Mouse (Mus musculus): ENCODE results near the gene Pprc1.
A peak's percentile ranks its signal among the peaks of the same experiment; 100 is the strongest.

The Pprc1 gene

DNA sequence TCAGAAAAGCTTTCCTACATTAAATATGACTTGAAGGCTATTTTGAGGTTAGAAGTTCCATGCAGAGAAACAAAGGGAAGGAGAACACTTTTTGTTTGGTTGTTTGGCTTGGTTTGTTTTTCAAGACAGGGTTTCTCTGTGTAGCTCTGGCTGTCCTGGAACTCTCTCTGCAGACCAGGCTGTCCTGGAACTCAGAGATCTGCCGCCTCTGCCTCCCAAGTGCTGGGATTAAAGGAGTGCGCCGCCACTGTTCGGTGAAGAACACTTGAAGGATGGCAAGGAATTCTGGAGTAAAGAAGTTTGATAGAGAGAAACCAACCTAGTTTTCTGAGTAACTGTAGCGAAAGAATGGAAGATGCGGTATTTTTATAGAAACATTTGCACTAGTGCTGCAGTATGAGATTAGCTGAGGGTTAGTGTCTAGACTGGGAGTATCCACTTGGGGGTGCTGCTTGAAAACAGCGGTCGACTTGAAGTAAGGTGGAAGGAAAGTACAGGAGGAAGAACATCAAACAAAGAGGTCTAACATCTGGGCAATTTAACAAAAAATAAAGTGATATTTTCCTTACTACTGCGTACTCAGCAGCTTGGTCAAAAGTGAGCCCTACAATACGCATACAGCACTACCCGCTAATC lies 11.2 kb downstream of the Pprc1 start:
- no peak for DNase-seq (ENCODE audit: low read depth, low spot score)

- peak; percentile 91 for DNase-seq (ENCODE audit: low read depth, low spot score)
Measured at GRCm38 (mm10) chr19:46056388-46056946, 11.8 kb downstream of the Pprc1 start.

- DNase-seq (ENCODE audit: low read depth, low spot score): peak; percentile 75
Measured at GRCm38 (mm10) chr19:46056947-46057607, 12.4 kb downstream of the Pprc1 start.

- no peak for DNase-seq (ENCODE audit: low read depth, low spot score)
Measured at GRCm38 (mm10) chr19:46058466-46058865, 13.8 kb downstream of the Pprc1 start.

- no peak for DNase-seq (ENCODE audit: low read depth, low spot score)
Measured at GRCm38 (mm10) chr19:46060845-46061244, 16.2 kb downstream of the Pprc1 start.

GRCm38 (mm10) chr19:46068054-46068453 lies 23.4 kb downstream of the Pprc1 start:
- no peak for DNase-seq (ENCODE audit: low read depth, low spot score)

GRCm38 (mm10) chr19:46073285-46073684 lies 28.6 kb downstream of the Pprc1 start:
- DNase-seq (ENCODE audit: low read depth, low spot score): no peak

DNA sequence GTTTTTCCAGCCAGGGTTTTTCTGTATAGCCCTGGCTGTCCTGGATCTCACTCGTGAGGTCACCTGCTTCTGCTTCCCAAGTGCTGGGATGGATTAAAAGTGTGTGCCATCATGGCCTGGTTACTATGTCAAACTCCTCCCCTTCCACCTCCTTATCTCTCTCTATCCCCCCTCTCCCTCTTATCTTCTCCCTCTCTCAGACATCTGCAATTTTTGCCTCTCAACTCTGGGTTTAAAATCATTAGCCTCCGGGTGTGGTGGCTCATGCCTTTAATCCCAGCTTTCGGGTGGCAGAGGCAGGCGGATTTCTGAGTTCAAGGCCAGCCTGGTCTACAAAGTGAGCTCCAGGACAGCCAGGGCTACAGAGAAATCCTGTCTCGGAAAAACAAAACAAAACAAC lies 29.6 kb downstream of the Pprc1 start:
- DNase-seq (ENCODE audit: low read depth, low spot score): no peak

GRCm38 (mm10) chr19:46075616-46076607 lies 31.2 kb downstream of the Pprc1 start, which contains the start of gene Nolc1:
TSS of gene Nolc1 (plus strand) at chr19:46075863.
- DNase-seq (ENCODE audit: low read depth, low spot score): peak; percentile 99

DNA sequence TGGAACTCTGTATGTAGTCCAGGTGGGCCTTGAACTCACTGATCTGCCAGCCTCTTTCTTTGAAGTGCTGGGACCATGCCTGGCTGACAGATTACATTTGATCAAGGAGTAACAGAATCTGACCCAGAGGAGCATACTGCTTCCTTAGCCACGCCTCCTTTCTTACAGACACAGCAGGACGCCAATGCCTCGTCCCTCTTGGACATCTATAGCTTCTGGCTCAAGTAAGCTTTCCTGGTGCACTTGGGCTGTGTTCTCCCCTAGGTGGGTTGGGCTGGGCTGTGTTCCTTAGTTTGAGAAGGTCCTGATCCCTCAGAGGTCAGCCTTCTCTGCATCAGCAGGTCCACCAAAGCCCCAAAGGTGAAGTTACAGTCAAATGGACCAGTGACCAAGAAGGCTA lies 33.8 kb downstream of the Pprc1 start:
- no peak for DNase-seq (ENCODE audit: low read depth, low spot score)

DNA sequence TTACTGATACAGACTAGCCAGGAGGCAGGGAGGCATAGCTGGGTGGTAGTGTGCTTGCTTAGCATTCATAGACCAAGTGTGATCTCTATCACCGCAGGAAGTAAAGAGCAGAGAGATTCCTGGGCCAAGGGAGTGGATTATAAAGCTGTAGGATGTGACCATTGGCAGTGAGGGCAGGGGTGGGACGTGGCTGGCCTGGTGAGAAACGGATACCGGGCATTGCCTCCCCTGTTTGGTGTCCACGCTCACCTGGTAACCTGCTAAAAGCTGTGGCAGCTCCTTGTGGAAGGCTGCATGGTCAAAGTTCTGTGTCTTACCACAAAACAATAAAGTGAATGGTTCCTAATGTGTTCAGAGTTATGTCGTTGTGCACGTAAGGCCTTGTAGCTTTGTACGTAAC lies 40.5 kb downstream of the Pprc1 start:
- DNase-seq (ENCODE audit: low read depth, low spot score): no peak

DNA sequence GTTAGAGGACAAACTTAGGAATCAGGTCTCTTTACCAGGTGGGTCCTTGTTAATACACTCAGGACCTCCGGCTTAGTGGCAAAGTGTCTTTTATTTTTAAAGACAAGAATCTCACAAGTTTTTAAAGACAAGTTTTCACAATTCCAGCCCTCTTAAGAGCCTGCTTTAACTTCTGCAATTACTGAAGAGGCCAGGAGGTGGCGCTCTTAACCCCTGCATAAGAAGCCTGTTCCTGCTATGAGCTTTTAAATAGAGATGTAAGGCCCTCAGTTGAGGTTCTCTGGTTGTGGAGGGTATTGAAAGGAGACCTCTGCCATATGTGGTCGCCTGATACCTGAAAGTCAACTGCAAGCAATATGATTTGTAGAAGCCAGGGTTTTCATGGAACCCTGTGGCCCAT lies 41.7 kb downstream of the Pprc1 start:
- peak; percentile 29 for DNase-seq (ENCODE audit: low read depth, low spot score)

DNA sequence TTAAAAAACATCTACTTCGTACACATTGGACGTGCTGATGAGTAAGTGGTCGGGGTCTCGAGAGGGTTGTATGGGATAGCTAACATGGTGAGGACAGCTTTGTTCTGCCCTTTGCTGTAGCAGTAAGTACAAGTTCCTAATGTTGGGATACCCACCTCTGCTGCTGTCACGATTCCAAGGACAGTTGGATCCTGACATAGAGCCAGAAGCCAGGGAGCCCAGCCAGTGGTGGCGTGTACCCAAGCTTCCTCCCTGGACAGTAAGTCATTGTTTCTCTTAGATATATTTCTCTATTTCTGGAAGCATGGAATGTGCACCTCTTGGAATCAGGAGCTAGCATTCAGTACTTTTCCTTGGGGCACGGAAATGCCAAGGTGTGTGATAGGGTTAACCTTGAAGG lies 43.2 kb downstream of the Pprc1 start:
- DNase-seq (ENCODE audit: low read depth, low spot score): no peak

GRCm38 (mm10) chr19:46091641-46092040 lies 47.0 kb downstream of the Pprc1 start:
- no peak for DNase-seq (ENCODE audit: low read depth, low spot score)

GRCm38 (mm10) chr19:46094144-46094543 lies 49.5 kb downstream of the Pprc1 start:
- DNase-seq (ENCODE audit: low read depth, low spot score): no peak

DNA sequence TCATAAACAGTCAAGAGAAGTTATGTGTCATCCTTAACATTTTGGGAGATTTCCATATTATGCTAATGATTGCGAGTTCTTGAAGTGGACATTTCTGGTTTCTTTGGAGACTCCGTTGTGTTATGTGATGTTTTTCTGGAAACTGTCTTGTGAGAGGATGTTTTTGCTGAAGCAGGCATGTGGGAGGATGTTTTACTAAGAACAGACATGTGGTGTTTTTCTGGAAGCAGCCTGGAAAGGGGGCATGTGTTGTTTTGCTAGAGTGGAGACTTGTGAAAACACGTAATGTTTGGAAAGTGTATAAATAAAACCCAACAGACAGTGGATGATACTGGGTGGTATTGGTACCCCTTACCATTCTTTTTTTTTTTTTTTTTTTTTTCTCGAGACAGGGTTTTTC lies 50.6 kb downstream of the Pprc1 start:
- DNase-seq (ENCODE audit: low read depth, low spot score): no peak

DNA sequence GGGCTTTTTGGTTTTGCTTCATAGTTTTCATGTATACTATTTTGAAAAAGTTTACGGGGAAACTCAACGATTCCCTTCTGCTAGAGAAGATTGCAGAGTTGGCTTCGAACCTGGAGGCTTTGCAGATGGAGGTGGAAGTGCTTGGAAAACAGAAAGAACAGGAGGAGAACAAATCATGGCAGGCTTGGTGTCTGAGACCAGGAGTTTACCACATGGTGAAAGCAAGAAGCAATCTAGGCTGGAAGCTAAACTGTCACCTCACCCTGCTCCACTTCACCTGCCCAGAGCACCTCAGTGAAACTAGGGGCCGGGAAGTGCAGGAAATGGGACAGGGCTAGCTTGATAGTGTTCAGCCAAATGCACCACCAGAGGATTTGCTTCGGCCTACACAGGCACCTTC lies 51.7 kb downstream of the Pprc1 start:
- no peak for DNase-seq (ENCODE audit: low read depth, low spot score)

DNA sequence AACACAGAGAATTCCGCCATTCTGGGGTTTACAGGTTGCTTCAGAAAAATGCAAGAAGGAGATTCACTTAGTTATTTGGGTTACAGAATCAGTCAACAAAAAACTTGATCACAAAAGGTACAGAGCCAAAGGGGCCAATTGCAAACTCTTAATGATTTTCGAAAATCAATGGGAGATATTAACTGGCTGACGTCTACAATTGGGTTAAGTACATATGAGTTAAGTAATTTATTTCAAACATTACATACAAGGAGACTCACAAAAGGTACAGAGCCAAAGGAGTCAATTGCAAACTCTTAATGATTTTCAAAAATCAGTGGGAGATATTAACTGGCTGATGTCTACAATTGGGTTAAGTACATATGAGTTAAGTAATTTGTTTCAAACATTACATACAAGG lies 54.9 kb downstream of the Pprc1 start:
- no peak for DNase-seq (ENCODE audit: low read depth, low spot score)

GRCm38 (mm10) chr19:46103437-46104186 lies 58.9 kb downstream of the Pprc1 start:
- no peak for DNase-seq (ENCODE audit: low read depth, low spot score)

DNA sequence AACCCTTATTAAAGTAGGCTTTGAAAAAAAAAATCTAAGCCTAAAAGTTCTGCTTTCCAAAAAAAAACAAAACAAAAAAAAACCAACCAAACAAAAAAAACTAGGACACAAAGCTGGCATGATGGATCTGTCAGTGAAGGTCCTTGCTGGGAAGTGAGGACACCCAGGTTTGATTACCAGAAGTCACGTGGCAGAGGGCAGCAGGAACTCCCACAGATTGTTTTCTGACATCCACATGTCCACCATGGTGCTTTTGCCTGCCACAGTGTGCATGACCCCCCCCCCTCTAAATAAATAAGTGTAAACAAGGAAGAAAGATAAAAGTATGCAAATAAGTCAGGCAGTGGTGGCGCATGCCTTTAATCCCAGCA lies 59.5 kb downstream of the Pprc1 start:
- no peak for DNase-seq (ENCODE audit: low read depth, low spot score)

GRCm38 (mm10) chr19:46110214-46110613 lies 65.5 kb downstream of the Pprc1 start:
- no peak for DNase-seq (ENCODE audit: low read depth, low spot score)

Data from embryo, embryonic 11.5 days (tissue).